Mouse (Mus musculus): ENCODE measurements at regions not wholly inside any gene's neighbourhood (a gene's known extent, or its start where the extent isn't known, plus 50 kb on each side); places are given as distances from the start of the nearest gene placed in this dataset.

GRCm38 (mm10) chr3:133623201-133623744, 78.3 kb upstream of the Tet2 start:
- H3K4me1 ChIP-seq (ENCODE audit: control insufficient read depth, insufficient read depth, low read length): no peaks in the 10 kb centered on the region
- 78% methylated on average over 9 of the region's 9 CpGs for WGBS
- H3K4me3 ChIP-seq (ENCODE audit: insufficient read depth, low read depth, low read length): no peak overlapping the region
- H3K27ac ChIP-seq (ENCODE audit: insufficient read depth, low read depth, low read length): no peak overlapping the region
- TF ChIP-seq CTCF (IDR thresholded peaks at IDR 0.05; ENCODE audit: insufficient read depth, low read depth, low read length) (no peak), POLR2A (IDR thresholded peaks at IDR 0.05; ENCODE audit: insufficient read depth, low read depth, low read length) (no peak)

- H3K27ac ChIP-seq (ENCODE audit: insufficient read depth, low read depth, low read length): no peak overlapping the region
- 96% methylated on average over 3 of the region's 3 CpGs for WGBS
- no peak for TF ChIP-seq POLR2A (IDR thresholded peaks at IDR 0.05; ENCODE audit: insufficient read depth, low read depth, low read length)
- no peak for TF ChIP-seq CTCF (IDR thresholded peaks at IDR 0.05; ENCODE audit: insufficient read depth, low read depth, low read length)
- no peak overlapping the region for H3K4me3 ChIP-seq (ENCODE audit: insufficient read depth, low read depth, low read length)
- no peaks in the 10 kb centered on the region for H3K4me1 ChIP-seq (ENCODE audit: control insufficient read depth, insufficient read depth, low read length)
Measured at GRCm38 (mm10) chr3:133624079-133624875, 79.3 kb upstream of the Tet2 start.

- TF ChIP-seq CTCF (IDR thresholded peaks at IDR 0.05; ENCODE audit: insufficient read depth, low read depth, low read length) (no peak), POLR2A (IDR thresholded peaks at IDR 0.05; ENCODE audit: insufficient read depth, low read depth, low read length) (no peak)
- no peak overlapping the region for H3K27ac ChIP-seq (ENCODE audit: insufficient read depth, low read depth, low read length)
- no peak overlapping the region for H3K4me3 ChIP-seq (ENCODE audit: insufficient read depth, low read depth, low read length)
- 70% methylated on average over 3 of the region's 3 CpGs for WGBS
- H3K4me1 ChIP-seq (ENCODE audit: control insufficient read depth, insufficient read depth, low read length): no peaks in the 10 kb centered on the region
Measured at GRCm38 (mm10) chr3:133625046-133625445, 80.1 kb upstream of the Tet2 start.

GRCm38 (mm10) chr3:133626442-133626841, 81.5 kb upstream of the Tet2 start:
- Histone ChIP-seq H3K4me3 (ENCODE audit: insufficient read depth, low read depth, low read length) (no peak overlapping the region), H3K4me1 (ENCODE audit: control insufficient read depth, insufficient read depth, low read length) (no peaks in the 10 kb centered on the region), H3K27ac (ENCODE audit: insufficient read depth, low read depth, low read length) (no peak overlapping the region)
- WGBS: 39% methylated on average over 1 of the region's 1 CpGs
- TF ChIP-seq POLR2A (IDR thresholded peaks at IDR 0.05; ENCODE audit: insufficient read depth, low read depth, low read length): no peak
- TF ChIP-seq CTCF (IDR thresholded peaks at IDR 0.05; ENCODE audit: insufficient read depth, low read depth, low read length): no peak

- no peak overlapping the region for H3K27ac ChIP-seq (ENCODE audit: insufficient read depth, low read depth, low read length)
- WGBS: 83% methylated on average over 3 of the region's 3 CpGs
- H3K4me3 ChIP-seq (ENCODE audit: insufficient read depth, low read depth, low read length): no peak overlapping the region
- no peaks in the 10 kb centered on the region for H3K4me1 ChIP-seq (ENCODE audit: control insufficient read depth, insufficient read depth, low read length)
- TF ChIP-seq CTCF (IDR thresholded peaks at IDR 0.05; ENCODE audit: insufficient read depth, low read depth, low read length) (no peak), POLR2A (IDR thresholded peaks at IDR 0.05; ENCODE audit: insufficient read depth, low read depth, low read length) (no peak)
Measured at GRCm38 (mm10) chr3:133627116-133627844, 82.3 kb upstream of the Tet2 start.

GRCm38 (mm10) chr3:133634306-133634705, 89.4 kb upstream of the Tet2 start:
- no peak overlapping the region for H3K27ac ChIP-seq (ENCODE audit: insufficient read depth, low read depth, low read length)
- TF ChIP-seq POLR2A (IDR thresholded peaks at IDR 0.05; ENCODE audit: insufficient read depth, low read depth, low read length) (no peak), CTCF (IDR thresholded peaks at IDR 0.05; ENCODE audit: insufficient read depth, low read depth, low read length) (no peak)
- H3K4me3 ChIP-seq (ENCODE audit: insufficient read depth, low read depth, low read length): no peak overlapping the region
- H3K4me1 ChIP-seq (ENCODE audit: control insufficient read depth, insufficient read depth, low read length): no peaks in the 10 kb centered on the region
- WGBS: 89% methylated on average over 5 of the region's 5 CpGs

- TF ChIP-seq CTCF (IDR thresholded peaks at IDR 0.05; ENCODE audit: insufficient read depth, low read depth, low read length) (no peak), POLR2A (IDR thresholded peaks at IDR 0.05; ENCODE audit: insufficient read depth, low read depth, low read length) (no peak)
- no peak overlapping the region for H3K27ac ChIP-seq (ENCODE audit: insufficient read depth, low read depth, low read length)
- H3K4me1 ChIP-seq (ENCODE audit: control insufficient read depth, insufficient read depth, low read length): no peaks in the 10 kb centered on the region
- WGBS: 100% methylated on average over 1 of the region's 1 CpGs
- H3K4me3 ChIP-seq (ENCODE audit: insufficient read depth, low read depth, low read length): no peak overlapping the region
Measured at GRCm38 (mm10) chr3:133645604-133646003, 100.7 kb upstream of the Tet2 start.

- TF ChIP-seq POLR2A (IDR thresholded peaks at IDR 0.05; ENCODE audit: insufficient read depth, low read depth, low read length) (no peak), CTCF (IDR thresholded peaks at IDR 0.05; ENCODE audit: insufficient read depth, low read depth, low read length) (no peak)
- Histone ChIP-seq H3K4me1 (ENCODE audit: control insufficient read depth, insufficient read depth, low read length) (no peaks in the 10 kb centered on the region), H3K4me3 (ENCODE audit: insufficient read depth, low read depth, low read length) (no peak overlapping the region), H3K27ac (ENCODE audit: insufficient read depth, low read depth, low read length) (no peak overlapping the region)
- 40% methylated on average over 7 of the region's 7 CpGs for WGBS
Measured at GRCm38 (mm10) chr3:133646449-133647059, 101.6 kb upstream of the Tet2 start.

- H3K4me3 ChIP-seq (ENCODE audit: insufficient read depth, low read depth, low read length): no peak overlapping the region
Measured at GRCm38 (mm10) chr3:133650025-133650424, 105.1 kb upstream of the Tet2 start.

More at GRCm38 (mm10) chr3:133650025-133650424, 105.1 kb upstream of the Tet2 start:
- TF ChIP-seq CTCF (IDR thresholded peaks at IDR 0.05; ENCODE audit: insufficient read depth, low read depth, low read length) (no peak), POLR2A (IDR thresholded peaks at IDR 0.05; ENCODE audit: insufficient read depth, low read depth, low read length) (no peak)
- no peaks in the 10 kb centered on the region for H3K4me1 ChIP-seq (ENCODE audit: control insufficient read depth, insufficient read depth, low read length)
- no peak overlapping the region for H3K27ac ChIP-seq (ENCODE audit: insufficient read depth, low read depth, low read length)

All from olfactory bulb, adult 2 months (tissue).